Mouse (Mus musculus) lung, adult 2 months (tissue): Measurements from ENCODE around the gene Lypd6b.

ENCODE experiments used
- CTCF ChIP-seq: fragments of 200-500 bp; IDR thresholded peaks from 2 replicates; pipeline ENCODE4 v1.5.1; 2011; ENCODE audit warnings: mild to moderate bottlenecking, low read length, control low read depth; ENCODE audit not compliant: insufficient read depth
- POLR2A ChIP-seq: fragments of 200-500 bp; IDR thresholded peaks from 2 replicates; pipeline ENCODE4 v1.6.1; 2011; ENCODE audit warnings: low read depth, mild to moderate bottlenecking, control low read depth, low read length, borderline replicate concordance; ENCODE audit errors: extremely low read depth

DNA sequence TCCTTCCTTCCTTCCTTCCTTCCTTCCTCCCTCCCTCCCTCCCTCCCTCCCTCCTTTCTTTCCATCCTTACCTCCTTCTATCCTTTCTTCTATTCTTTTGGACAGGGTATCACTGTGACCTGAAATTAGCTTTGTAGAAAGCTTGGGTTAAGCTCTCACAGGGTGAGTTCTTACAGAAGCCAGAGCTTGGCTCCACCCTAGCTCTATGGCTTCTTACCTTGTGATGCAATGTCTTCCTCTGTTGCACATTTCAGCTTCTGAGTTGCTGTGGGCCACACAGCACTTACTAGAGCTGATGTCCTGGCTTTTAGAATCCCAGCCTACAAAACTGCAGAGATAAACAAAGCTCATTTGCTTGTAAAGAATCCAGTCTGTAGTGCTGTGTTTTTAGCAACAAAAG, 64.5 kb downstream of the Lypd6b start:
- TF ChIP-seq POLR2A (no peak), CTCF (no peak)
